Mouse (Mus musculus) thymus, adult 2 months (tissue): ENCODE measurements around the gene Zfp385b. TPM values are rescaled to one million over a fixed set of nuclear protein-coding genes. Genes with fewer than 3 reads are reported as not detected.

Experiments
- DNase-seq: peaks from one replicate; pipeline ENCODE4 v3.0.0; 2021
- H3K27ac ChIP-seq: fragments of 200-500 bp; 2 replicates; pipeline ENCODE4 v1.5.1; 2012; ENCODE audit warnings: low read length, control low read depth; ENCODE audit not compliant: control insufficient read depth, insufficient read depth
- H3K27me3 ChIP-seq: fragments of 200-500 bp; 2 replicates; pipeline ENCODE4 v1.6.1; 2012; ENCODE audit warnings: mild to moderate bottlenecking, low read length, moderate library complexity, mixed read lengths; ENCODE audit not compliant: control insufficient read depth, insufficient read depth
- H3K36me3 ChIP-seq: fragments of 200-500 bp; 2 replicates; pipeline ENCODE4 v1.6.1; 2012; ENCODE audit warnings: mild to moderate bottlenecking, low read length, moderate library complexity; ENCODE audit not compliant: control insufficient read depth, insufficient read depth
- H3K4me1 ChIP-seq: fragments of 200-500 bp; replicated peaks from 2 replicates; pipeline ENCODE4 v1.6.1; 2012; ENCODE audit warnings: low read length; ENCODE audit not compliant: control insufficient read depth, insufficient read depth
- H3K4me3 ChIP-seq: fragments of 200-500 bp; 2 replicates; pipeline ENCODE4 v1.5.1; 2012; ENCODE audit warnings: mild to moderate bottlenecking, low read length, control low read depth, moderate library complexity; ENCODE audit not compliant: control insufficient read depth, insufficient read depth
- CTCF ChIP-seq: fragments of 200-500 bp; IDR thresholded peaks from 2 replicates; pipeline ENCODE4 v1.5.1; 2012; ENCODE audit warnings: mild to moderate bottlenecking, control low read depth, low read length, moderate library complexity, borderline replicate concordance; ENCODE audit not compliant: control insufficient read depth, poor library complexity, insufficient read depth; ENCODE audit errors: extremely low read depth
- POLR2A ChIP-seq: fragments of 200-500 bp; IDR thresholded peaks from 2 replicates; pipeline ENCODE4 v1.6.1; 2012; ENCODE audit warnings: mild to moderate bottlenecking, low read length, control low read depth, moderate library complexity; ENCODE audit not compliant: control insufficient read depth, poor library complexity, insufficient read depth; ENCODE audit errors: extremely low read depth
- WGBS: fragments of 180-500 bp; shearing (Covaris S2); methylation state at CpG from one replicate; pipeline ENCODE4 v1.1.7; 2018; 5-methylcytosine and 5-hydroxymethylcytosine counted together
- polyA plus RNA-seq: library from polyadenylated mRNA; depleted of rRNA; stranded (reverse); fragments of >200 nt; gene quantifications from 2 replicates; pipeline ENCODE4 v1.2.3, GENCODE M21; 2012

Gene Zfp385b
- polyA plus RNA-seq, 1 experiment, result 0.84 TPM

DNA sequence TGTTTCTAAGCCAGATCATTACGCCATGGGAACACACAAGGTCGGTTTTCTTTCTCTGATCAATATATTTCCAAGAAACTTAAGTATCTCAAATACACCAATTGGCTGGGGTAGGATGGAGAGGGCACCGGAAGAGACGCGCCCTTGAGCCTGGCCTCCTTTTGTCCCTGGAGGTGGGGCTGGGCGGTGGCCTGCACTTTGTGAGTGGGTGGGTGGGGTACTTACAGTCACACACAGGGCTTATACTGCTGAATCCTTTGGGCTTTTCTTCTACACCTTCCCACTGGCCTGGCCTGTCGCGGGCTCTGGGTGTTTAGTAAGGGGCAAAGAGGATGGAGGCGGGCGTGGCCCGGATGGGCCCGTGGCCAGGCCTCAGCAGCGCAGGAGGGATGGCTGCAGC lies 407.8 kb downstream of the Zfp385b start:
- H3K4me3 ChIP-seq, result no peak overlapping the region
- no peaks in the 10 kb centered on the region for H3K27me3 ChIP-seq
- H3K27ac ChIP-seq, result no peak overlapping the region
- no peaks in the 10 kb centered on the region for H3K36me3 ChIP-seq
- H3K4me1 ChIP-seq, result no peaks in the 10 kb centered on the region
- WGBS, result 82% methylated on average over 13 of the region's 13 CpGs
- no peak for DNase-seq
- no peak for TF ChIP-seq POLR2A
- TF ChIP-seq CTCF, result no peak

DNA sequence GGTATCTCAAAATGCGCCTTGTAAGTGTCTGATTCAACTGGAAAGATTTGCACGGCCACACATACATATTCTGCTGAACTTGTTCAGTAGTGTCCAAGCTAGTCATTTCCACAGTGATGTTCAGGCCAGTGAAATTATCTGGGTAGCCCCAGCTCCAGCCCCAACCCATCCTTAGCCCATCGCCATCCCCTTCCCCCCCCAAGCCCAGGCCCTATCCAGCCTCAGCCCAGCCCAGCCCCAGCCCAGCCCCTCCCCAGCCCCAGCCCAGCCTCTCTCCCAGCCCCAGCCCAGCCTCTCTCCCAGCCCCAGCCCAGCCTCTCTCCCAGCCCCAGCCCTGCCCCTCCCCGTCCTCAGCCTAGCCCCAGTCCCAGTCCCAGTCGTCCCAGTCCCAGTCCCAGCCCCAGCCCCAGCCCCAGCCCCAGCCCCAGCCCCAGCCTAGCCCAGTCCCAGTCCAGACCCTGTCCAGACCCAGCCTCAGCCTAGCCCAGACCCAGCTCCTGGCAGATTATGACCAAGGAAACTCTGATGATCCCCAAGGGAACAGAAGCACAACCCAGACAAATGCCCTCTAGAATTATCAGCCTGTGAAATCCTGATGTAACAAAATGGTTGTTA lies 409.8 kb downstream of the Zfp385b start:
- H3K36me3 ChIP-seq, result no peaks in the 10 kb centered on the region
- no peaks in the 10 kb centered on the region for H3K27me3 ChIP-seq
- H3K4me1 ChIP-seq, result no peaks in the 10 kb centered on the region
- H3K4me3 ChIP-seq, result no peak overlapping the region
- TF ChIP-seq CTCF, result no peak
- TF ChIP-seq POLR2A, result no peak
- 69% methylated on average over 5 of the region's 5 CpGs for WGBS
- no peak overlapping the region for H3K27ac ChIP-seq
- no peak for DNase-seq

- TF ChIP-seq CTCF, result no peak
- no peak for TF ChIP-seq POLR2A
- H3K4me1 ChIP-seq, result no peaks in the 10 kb centered on the region
- WGBS, result 74% methylated on average over 7 of the region's 7 CpGs
- no peak for DNase-seq
- H3K27me3 ChIP-seq, result no peaks in the 10 kb centered on the region
- H3K4me3 ChIP-seq, result no peak overlapping the region
- H3K27ac ChIP-seq, result no peak overlapping the region
- no peaks in the 10 kb centered on the region for H3K36me3 ChIP-seq
Observed at GRCm38 (mm10) chr2:77408972-77409371, 410.5 kb downstream of the Zfp385b start.

DNA sequence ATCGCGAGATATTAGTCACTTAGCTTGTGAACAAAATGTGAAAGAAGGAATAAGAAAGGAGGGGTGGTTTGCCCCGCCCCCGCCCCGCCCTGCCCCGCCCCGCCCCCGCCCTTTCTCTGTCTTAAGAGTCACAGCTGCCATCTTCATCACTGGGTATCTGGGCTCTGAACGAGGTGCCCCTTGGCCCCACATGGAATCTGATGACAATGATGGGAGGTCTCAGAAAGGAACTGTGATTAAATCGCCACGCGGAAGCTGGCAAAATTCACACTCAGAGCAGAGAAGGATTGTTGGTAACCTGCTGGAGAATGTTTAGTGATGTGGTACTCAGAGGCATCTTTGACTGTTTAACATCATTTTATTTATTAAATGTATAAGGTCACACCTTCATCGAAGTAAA lies 417.1 kb downstream of the Zfp385b start:
- Histone ChIP-seq H3K27ac (no peak overlapping the region), H3K27me3 (peaks cover 3% of the 10 kb centered on the region; the same call in 1 of the 2 replicates), H3K36me3 (no peaks in the 10 kb centered on the region), H3K4me3 (no peak overlapping the region), H3K4me1 (no peaks in the 10 kb centered on the region)
- 25% methylated on average over 13 of the region's 13 CpGs for WGBS
- no peak for TF ChIP-seq CTCF
- no peak for TF ChIP-seq POLR2A
- no peak for DNase-seq

- H3K4me3 ChIP-seq, result no peak overlapping the region
- no peak overlapping the region for H3K27ac ChIP-seq
- no peaks in the 10 kb centered on the region for H3K36me3 ChIP-seq
- no peak for DNase-seq
- no peak for TF ChIP-seq POLR2A
- TF ChIP-seq CTCF, result no peak
- WGBS, result 24% methylated on average over 13 of the region's 13 CpGs
- peaks cover 3% of the 10 kb centered on the region; the same call in 1 of the 2 replicates for H3K27me3 ChIP-seq
- H3K4me1 ChIP-seq, result no peaks in the 10 kb centered on the region
Observed at GRCm38 (mm10) chr2:77401438-77402235, 417.8 kb downstream of the Zfp385b start.

GRCm38 (mm10) chr2:77393881-77394280 lies 425.6 kb downstream of the Zfp385b start:
- no peaks in the 10 kb centered on the region for H3K4me1 ChIP-seq
- no peak overlapping the region for H3K4me3 ChIP-seq
- H3K27ac ChIP-seq, result no peak overlapping the region
- 94% methylated on average over 7 of the region's 7 CpGs for WGBS
- H3K27me3 ChIP-seq, result no peaks in the 10 kb centered on the region
- H3K36me3 ChIP-seq, result no peaks in the 10 kb centered on the region
- TF ChIP-seq POLR2A (no peak), CTCF (no peak)
- no peak for DNase-seq
